Mouse (Mus musculus) thymus, postnatal 25 days (tissue): ENCODE results near the gene Topors.
"Not testable (repeated sequence)": the region's sequence is repeated elsewhere in the genome, so short reads cannot be mapped to it uniquely, and the experiment has no call there.

Source experiments
- DNase-seq: peaks from one replicate; pipeline ENCODE4 v3.0.0; 2022

The Topors gene

DNA sequence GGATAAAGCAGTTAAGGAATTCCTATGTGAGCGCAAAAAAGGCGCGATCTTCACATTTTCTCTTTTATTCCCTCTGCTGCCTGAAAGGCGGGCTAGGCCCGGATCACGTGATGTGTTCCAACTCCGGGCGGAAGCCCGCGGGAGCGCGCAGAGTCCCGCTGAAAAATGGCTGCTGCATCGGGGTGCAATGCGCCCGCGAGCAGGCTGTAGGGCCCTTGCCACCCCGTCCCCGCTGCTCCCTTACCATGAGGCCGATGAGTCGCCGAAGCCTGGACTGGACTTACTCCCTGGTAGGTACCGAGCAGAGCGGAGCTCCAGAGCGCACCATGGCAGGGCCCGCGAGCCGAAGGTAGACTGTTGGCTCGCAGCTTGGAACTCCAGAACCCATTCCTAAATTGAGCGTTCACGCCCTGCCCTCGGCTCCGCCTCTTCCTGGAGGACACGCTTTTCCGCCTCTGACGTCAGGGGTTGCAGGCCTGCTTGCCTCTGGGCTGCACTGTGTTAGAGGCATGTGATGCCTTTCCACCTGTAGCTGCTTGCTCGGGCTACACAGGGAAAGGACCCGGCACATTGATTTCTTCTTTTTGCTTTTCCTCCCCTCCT lies at the start of gene Topors, which contains the start of gene Smim27:
Topors (minus strand) TSS at position 421 of the 603 bp plus-strand sequence.
Smim27 (plus strand) TSS at position 150 of the 603 bp plus-strand sequence.
- DNase-seq: peak; percentile 94

DNA sequence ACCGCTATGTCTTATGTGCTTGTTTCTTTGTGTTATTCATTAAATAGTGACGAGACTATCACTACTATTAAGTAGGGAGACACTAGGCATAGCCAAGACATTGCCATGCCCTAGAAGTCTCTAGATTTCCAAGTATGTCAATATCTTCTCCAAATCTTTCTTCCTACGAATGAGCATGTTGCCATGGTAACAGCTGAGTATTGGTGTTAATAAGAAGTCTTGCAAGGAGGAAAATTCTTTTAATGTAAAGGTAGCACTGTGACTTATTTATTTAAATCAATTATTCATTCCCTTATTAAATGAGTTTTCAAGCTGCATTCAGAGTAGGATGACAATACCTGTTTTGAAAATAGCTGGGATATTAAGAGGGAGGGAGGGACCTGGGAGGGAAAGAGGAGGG lies 47.8 kb upstream of the Topors start:
- DNase-seq: no peak

DNA sequence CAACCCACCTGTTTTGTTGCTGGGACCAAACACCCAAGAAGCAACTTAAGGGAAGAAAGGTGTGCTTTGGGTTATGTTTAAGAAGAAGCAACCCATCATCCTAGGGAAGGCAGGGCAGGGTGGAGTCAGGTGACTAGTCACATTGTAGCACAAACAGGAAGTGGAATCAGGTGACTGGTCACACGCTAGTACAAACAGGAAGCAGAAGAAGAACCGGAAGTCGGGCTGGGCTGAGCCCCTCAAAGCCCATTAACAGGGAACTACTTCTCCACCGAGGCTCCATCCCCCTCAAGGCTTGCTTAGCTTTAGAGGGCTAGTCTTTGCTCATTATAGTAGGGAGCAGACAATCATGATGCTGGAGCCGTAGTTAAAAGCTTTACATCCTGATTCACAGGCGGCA lies 43.4 kb upstream of the Topors start:
- no peak for DNase-seq

DNA sequence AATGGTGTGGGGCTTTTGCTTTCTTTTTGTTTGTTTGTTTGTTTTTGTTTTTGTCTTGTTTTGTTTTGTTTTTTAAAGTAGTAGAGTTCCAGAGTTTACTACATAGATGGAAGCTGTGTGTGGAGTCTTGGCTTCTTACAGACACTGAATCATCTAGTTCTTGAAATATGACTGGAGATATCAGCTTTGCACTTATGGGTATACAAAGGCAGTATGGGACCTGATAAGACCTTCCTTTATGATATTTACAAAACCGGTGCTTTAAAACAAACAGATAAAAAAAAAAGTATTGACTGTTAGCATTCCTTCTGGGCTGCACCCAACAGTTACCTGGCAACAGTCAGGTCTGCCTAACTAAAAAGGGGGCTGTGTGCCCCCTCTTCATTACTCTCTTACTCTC lies 42.6 kb upstream of the Topors start:
- no peak for DNase-seq

DNA sequence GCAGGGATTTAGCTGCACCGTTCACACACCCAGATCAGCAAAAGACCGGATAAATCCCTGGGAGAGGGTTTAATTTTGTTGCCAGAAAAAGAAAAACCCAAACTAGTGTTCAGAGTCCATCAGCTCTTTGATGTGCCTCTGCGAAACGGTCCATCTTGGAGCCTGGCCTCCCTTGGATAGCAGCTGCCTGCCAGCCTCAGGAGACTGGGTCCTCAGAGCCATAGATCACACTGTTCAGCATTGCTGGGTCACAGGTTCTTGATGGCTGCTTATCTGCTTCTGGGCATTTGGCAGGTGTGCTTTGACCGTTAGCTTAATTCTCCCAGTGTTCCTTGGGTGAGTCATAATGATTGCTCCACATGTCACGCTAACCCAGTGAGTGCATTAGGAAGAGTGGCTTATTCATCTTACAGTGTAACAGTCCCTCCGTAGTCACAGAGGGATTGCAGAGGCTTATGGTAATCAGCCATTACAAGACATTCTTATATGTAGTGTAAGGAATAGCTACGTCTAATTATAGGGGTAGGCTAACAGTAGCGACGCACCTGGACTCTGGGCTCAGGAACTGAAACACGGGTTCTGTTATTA lies 41.2 kb upstream of the Topors start:
- no peak for DNase-seq

DNA sequence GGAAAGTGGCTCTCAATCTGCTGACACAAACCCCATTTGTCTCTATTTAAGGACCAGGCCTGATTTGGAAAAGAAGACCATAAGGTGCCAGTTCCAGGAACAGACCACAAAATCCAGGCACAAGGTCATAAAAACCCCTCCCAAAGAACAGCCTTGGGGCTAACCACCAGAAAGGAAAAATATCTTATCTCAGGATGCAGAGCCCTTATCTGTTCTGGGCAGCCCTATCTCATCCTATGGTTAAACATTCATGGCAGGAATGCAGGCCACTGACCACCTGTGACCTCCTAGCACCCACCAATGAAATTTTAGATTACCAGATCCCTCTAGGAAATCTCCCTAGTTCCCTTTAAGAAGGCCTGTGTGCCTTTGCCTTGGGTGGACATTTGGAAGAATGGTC lies 40.0 kb upstream of the Topors start:
- DNase-seq: no peak

DNA sequence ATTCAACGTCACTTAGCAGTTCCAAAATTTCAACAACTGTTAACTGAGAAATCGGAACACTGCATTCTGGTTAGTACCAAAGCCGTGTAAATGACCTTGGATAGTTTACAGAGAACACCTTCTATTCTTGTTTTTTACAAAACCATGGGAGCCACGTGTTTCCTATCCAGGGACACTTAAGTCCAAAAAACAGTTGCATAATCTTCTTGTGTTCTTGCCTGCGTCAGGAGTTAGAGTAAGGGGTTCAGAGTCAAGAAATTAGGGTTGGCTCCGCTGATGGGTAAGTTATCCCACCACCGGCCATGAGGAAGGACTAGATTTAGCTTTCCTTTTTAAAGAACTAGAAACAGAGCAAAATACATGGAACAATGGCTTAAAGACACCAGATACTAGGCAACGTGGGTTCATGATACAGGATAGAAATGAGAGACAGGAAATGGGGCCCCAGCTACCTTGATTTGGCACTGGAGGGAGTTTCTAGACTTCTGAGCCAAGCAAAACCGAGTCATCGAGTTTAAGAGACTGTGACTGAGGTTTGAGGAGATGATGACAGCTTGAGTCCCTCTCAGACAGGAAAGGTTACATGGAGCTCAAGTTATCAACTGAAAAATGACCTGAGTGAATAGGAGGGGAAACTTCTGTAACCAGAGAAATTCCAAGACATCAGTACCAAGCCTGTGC lies 32.9 kb upstream of the Topors start:
- DNase-seq: no peak

DNA sequence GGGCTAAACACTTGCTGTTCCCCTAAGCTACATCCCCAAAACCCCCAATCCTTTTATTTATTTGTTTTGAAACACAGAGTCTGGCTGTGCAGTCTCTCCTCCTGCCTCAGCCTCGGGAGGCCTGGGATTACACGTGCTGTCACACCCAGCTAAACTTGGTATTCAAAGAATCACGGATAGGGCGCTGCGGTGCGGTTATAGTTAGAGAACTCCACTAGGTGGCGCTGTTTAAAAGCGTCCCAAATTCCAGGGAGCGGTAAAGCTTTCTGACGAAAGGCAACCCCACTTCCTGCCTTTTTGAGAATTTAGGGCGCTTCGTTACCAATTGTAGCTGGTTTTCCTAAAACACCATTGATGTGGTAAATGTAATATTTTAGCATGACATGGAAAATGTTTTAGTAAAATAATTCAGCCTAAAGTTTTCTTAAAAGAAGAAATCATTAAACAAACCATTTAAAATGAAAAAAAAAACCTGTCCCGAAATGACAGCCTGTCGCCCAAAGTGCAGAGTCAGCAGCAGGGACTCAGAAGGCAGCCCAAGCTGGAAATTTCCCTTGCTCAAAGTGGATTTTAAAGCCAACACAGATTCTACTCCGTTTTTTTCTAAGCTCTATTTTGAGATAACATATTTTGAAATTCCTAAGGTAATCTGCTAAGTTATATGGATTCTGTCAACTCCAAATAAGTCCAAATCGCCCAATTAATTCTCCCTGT lies 31.6 kb upstream of the Topors start:
- peak; percentile 72 for DNase-seq

DNA sequence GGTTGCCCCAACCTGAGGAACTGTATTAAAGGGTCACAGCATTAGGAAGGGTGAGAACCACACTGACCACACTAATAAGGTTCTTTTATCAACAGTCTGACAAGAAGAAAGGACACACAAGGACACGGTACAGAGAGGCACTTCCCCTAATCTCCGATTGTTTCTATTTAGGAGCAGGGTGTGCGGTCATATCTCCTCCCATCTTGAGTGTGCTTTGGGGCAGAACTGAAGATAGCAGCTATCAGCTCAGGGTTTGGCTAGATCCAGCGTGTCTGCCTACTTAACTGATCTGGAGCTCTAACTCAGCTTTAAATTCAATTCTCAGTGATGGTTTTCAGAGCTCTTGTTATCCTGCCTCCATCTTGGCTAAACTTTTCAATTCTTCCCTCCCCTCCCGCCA lies 29.5 kb upstream of the Topors start:
- no peak for DNase-seq

DNA sequence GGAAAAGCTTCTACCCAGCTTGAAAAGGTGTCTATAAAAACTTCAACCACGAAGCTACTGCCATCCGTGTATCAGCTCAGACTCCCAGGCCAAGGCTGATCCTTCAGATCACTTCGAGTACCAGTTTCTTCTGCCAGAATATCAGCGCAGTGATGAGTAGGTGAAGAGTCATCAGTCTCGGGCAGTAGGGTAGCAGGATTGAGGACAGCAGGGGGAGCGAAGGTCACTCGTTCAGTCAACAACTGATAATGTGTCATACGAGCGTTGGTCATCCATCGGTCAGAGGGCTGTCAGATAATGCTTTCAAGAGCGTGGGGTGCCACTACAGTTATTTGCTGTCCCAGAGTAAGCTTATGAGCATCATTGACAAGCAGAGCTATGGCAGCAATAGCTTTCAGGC lies 21.9 kb upstream of the Topors start:
- DNase-seq: not testable (repeated sequence)

DNA sequence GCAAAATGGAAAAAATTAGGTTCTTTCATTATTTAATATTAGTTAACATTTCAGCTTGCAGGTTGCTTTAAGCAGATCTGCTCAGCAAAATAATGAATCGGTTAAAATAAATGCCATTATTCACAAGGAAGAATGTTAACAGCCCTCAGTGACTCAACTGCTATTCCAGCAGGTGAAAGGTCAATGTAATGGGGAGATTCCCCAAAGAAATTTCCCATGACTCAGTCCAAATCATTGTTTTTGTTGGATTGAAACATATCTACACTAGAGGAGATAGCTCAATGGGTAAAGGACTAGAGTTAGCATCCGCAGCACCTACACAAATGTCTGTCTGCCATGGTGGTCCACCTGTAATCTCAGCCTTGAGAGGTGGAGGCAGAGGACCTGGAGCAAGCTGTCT lies 19.4 kb upstream of the Topors start:
- DNase-seq: no peak

DNA sequence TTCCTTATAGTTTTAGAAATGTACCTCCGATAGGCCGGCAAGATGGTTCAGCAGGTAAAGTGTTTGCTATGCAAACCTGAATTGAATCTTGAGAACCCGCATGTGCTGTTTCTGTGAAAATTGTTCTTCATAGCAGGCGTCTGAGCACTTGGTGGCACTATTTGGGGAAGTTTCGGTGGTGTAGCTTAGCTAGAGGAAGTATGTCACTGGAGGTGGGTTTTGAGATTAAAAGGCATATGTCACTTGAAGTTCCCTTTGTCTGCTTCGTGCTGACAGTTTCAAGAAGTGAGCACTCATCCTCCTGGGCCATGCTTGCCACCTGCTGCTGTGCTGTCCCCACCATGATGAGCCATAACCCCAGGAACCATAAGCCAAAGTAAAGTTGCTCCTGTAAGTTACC lies 17.8 kb upstream of the Topors start:
- no peak for DNase-seq

DNA sequence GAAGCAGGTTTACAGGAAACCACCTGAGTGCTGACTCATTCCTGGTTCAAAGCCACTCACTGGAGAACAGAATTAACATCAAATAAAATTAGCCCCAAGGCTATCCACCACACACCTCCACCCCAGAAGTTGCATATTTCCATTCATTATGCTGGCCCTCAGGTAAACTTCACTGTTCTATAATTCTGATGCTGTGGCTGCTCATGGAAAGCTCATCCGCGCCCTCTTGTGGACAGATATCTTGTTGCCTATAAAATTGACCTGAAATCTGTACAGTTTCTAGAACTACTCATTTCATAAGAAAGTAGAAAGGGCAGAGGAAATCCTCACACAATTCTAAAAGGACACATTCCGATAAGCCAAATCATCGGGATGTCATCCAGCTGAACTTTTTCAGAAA lies 15.9 kb upstream of the Topors start:
- DNase-seq: peak; percentile 75

DNA sequence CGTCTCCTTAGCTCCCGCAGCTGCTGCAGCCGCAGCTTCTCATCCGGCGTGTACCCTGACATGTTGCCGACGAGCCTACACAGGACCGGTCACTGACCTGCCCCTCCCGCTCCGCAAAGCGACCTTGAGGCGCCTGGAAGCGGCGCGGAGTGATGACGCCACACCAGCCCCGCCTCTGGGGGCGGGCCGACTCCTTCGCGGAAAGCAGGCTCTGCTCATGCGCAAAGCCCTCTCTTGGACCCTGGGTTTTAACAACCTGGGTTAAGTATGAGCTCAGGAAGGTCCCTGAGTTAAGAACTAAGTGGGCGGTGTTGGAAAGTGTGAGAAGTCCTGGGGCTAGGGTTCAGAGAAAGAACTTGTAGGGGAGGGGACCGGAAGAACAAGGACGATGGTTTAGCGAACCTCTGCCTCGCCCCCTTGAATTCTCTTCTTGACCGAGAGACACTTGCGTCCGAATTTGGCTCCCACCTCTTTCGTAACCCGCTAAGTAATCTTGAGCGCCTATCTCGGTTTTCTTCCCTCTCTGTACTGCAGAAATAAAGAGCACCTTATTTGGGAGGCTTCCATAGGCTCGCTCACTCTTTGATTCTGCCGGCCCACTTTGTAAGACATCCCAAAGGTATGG lies 9.7 kb upstream of the Topors start, which contains the start of gene Ndufb6:
Ndufb6 (minus strand) TSS at position 146 of the 625 bp plus-strand sequence.
- DNase-seq: peak; percentile 93

DNA sequence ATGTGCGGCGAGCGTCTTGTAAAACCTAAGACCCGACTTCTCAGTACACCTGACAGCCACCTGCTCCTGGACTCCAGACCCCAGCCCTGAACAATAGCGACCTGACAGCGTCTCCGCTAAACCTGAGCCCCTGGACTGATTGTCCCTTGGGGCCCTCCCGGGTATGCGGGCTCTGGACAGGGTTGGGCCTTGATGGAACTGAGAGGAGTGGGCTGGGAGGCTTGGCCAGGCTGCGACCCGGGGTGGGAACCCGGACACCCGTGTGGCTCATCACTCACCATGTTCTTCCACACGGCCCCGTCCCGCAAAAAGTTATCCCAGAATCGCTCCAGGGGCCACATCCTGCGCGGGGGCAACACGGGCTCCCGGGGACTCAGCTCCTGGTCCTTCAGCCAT lies 9.2 kb upstream of the Topors start:
- DNase-seq: no peak

DNA sequence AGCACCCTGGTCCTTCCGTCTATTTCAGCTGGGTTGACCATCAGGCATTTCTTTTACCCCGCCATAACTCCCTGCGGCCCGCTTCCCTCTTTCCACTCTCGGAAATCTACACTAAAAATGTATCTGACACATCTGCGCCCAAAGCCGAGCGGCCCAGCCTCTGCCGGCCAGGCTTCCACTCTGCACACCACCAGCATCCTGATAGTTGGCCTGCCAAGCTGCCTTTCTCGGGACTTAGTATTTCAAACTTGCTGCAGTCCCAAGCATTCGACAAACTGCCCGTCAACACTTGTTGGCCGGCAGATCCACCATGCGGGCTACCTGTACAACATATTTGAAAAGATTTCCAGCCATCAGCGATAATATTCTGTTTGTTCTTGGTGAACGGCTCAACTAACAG lies 815 bp downstream of the Topors start:
- no peak for DNase-seq

DNA sequence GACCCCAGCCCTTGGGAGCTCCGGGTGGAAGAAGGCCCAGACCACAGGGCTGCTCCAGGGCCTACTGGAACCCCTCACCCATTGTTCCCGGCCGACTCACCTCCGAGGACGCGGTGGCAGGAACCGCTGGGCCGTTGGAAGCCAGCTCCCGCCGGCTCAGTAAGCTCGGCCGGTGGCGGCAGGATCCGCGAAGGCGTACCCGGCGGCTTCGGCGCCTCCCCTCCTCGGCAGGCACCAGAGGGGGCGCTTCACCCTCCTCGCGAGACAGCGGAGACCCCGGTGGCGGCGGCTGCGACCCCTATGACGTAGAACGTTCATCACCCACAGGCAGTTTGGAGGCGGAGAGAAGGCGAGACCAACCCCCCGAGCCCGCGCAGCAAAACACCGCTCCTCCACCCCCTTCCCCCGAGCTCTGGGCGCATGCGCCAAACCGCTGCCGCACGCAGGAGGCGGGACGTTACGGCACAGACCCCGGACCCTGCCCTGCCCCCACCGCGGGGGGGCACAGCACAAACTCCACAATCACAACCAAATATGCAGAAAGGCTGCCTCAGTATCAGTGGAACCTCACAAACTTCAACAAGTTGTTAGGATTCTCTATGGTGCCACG lies 1.3 kb downstream of the Topors start:
- peak; percentile 95 for DNase-seq

DNA sequence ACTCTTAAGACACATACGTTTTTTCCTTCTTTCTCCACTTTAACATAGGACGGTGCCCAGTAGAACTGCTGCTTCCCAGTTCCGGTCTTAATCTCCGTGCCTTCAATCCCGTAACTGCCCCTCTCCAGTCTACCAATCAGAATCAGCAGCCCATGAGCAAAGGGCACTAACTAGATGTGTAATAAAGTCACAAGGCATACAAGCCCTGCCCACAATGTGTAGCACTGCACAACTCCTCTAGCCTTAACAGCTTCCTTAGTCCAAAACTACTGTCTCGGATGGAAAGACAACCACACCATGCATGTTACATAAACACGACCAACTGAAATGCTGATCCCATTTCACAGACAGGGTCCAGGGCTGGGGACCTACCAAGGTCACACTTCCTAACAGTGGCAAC lies 2.0 kb downstream of the Topors start:
- no peak for DNase-seq

DNA sequence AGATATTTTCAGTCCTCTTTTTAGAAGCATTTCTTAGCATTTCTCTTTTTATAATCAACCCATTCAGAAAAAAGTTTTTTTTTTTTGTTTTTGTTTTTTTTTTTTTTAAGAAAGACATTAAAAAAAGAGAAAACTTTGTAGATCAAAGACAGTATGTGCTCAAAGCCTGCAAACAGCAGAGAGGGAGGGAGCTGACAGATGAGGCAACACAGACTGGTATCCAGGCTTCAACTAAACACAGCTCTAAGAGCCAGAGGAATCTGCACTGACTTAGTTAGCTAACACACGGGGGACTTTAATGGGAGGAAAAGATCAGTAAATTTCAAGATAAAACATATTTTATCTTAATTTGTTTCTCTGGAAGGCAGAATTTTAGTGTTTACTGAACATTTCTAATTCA lies 5.3 kb downstream of the Topors start:
- no peak for DNase-seq

DNA sequence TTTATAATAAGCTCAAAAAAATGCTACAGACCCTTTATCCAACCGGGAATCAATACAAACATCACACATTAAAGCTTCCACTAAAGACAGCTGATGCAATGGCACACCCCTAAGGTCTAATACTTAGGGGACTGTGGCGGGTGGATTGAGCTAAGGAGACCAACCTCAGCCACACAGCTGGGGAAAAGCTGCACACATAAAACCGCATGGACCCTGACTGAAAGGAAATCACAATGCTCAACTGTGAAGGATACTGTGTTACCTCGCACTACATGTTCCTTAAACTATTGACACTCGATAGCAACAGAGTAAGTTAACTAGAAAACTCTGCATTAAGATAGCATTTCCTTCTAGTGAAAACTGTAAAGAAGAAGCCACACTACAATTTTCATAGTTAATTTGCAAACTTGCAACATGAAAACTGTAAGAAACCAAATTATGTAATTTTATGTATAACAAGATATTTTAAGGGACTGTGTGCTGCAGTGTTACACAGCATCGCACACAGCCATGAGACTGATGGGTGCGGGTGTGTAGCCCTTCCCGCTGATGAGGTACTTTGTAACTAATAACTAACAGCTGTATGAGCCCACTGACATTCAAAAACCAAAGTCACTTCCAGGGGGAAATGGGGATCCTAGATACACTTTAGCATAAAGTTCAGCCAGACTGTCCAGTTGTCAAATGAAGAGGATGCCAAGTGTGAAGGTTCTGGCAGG lies 15.1 kb downstream of the Topors start:
- no peak for DNase-seq

DNA sequence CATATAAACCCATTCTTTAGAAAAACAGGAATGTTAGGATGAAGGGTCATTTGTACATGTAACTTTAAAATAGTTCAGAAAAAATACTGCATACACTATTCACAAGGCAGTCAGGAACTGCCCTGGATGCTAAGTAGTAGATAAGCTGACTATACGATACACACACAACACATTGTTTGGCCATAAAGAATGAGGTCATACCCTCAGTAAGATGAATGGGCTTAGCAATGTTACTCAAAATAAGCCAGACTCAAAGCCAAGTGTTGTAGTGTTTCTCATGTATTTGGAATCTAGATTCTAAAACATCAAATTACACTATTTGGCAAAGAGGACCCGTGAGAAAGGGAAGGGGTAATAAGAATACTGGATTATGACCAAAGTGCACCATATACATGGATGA lies 15.9 kb downstream of the Topors start:
- no peak for DNase-seq

DNA sequence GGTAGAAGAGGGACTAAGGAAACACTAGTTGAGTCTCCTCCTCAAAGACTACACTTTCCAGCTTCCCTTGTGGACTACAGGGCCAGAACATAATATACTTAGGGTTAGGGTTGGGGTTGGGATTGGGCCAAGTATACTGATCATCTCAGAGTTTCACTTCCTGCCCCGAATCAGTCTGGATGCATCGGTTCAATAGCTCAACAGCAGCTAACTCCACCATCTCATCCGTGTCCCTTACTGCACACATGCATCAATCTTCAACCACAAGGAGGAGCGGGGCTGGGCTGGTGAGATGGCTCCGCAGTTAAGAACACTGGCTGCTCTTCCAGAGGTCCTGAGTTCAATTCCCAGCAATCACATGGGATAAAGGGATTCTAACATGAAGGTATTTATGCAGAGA lies 18.7 kb downstream of the Topors start:
- no peak for DNase-seq
